Mouse (Mus musculus): ENCODE measurements around the gene Hexim2.

GRCm38 (mm10) chr11:103141944-103142255 is 9.7 kb downstream of the Hexim2 start:
- TF ChIP-seq CTCF (IDR thresholded peaks at IDR 0.05; ENCODE audit: low read depth) (no peak), EP300 (IDR thresholded peaks at IDR 0.05; ENCODE audit: low read depth) (no peak)

Data from liver, postnatal 0 days (tissue).